Mouse (Mus musculus) kidney, postnatal 0 days (tissue): ENCODE measurements around the gene Hagh. TPM values are rescaled to one million over a fixed set of nuclear protein-coding genes. Genes with fewer than 3 reads are reported as not detected.

Source experiments
- ATAC-seq: fragments of 200-750 bp; cut with Nextera tagmentation; replicated peaks from 2 replicates; pipeline ENCODE4 v1.8.0; 2017; ENCODE audit warnings: low read depth, moderate number of reproducible peaks, moderate TSS enrichment, moderate library complexity; ENCODE audit not compliant: low FRiP score
- DNase-seq: peaks from one replicate; pipeline ENCODE4 v3.0.0-alpha.2; 2016; ENCODE audit warnings: low spot score
- H3K27ac ChIP-seq: fragments of 300-500 bp; sonication (generic); 2 replicates; pipeline ENCODE4 v1.5.1; 2014; ENCODE audit warnings: mild to moderate bottlenecking
- H3K27me3 ChIP-seq: fragments of 300-500 bp; sonication (generic); 2 replicates; pipeline ENCODE4 v1.6.1; 2014; ENCODE audit warnings: low read length, mixed read lengths; ENCODE audit not compliant: insufficient read depth
- H3K36me3 ChIP-seq: fragments of 300-500 bp; sonication (generic); 2 replicates; pipeline ENCODE4 v1.6.1; 2014; ENCODE audit warnings: low read length, mixed read lengths; ENCODE audit not compliant: insufficient read depth
- H3K4me1 ChIP-seq: fragments of 300-500 bp; sonication (generic); replicated peaks from 2 replicates; pipeline ENCODE4 v1.6.1; 2014; ENCODE audit warnings: antibody characterized with exemption, low read length, mixed read lengths; ENCODE audit not compliant: insufficient read depth
- H3K4me2 ChIP-seq: fragments of 300-500 bp; sonication (generic); 2 replicates; pipeline ENCODE4 v1.6.1; 2014; ENCODE audit warnings: mild to moderate bottlenecking, low read length, moderate library complexity, mixed read lengths
- H3K4me3 ChIP-seq: fragments of 300-500 bp; sonication (generic); replicated peaks from 2 replicates; pipeline ENCODE4 v1.5.1; 2014; ENCODE audit warnings: low read depth, low read length
- H3K9ac ChIP-seq: fragments of 300-500 bp; sonication (generic); 2 replicates; pipeline ENCODE4 v1.6.1; 2014; ENCODE audit warnings: low read depth, low read length
- H3K9me3 ChIP-seq: fragments of 300-500 bp; sonication (generic); replicated peaks from 2 replicates; pipeline ENCODE4 v1.6.1; 2016; ENCODE audit warnings: low read length, inconsistent platforms, mixed read lengths
- CTCF ChIP-seq: IDR thresholded peaks from 2 replicates; pipeline ENCODE4 v1.5.1; 2016; ENCODE audit warnings: antibody characterized with exemption, low read depth, mild to moderate bottlenecking, moderate library complexity
- WGBS: fragments of 180-500 bp; shearing (Covaris S2); extraction: QIAGEN DNeasy Blood & Tissue Kit; methylation state at CpG from one replicate; pipeline ENCODE4 v1.1.7; 2014; 5-methylcytosine and 5-hydroxymethylcytosine counted together
- polyA plus RNA-seq: library from polyadenylated mRNA; unstranded; fragments of >200 nt; fragmentation: Nextera tagmentation; extraction: Ambion mirVana; gene quantifications from 2 replicates; pipeline ENCODE4 v1.2.1, GENCODE M21; 2015

Gene Hagh
- polyA plus RNA-seq, 1 experiment from 2014 or later, result 99.7 TPM

DNA sequence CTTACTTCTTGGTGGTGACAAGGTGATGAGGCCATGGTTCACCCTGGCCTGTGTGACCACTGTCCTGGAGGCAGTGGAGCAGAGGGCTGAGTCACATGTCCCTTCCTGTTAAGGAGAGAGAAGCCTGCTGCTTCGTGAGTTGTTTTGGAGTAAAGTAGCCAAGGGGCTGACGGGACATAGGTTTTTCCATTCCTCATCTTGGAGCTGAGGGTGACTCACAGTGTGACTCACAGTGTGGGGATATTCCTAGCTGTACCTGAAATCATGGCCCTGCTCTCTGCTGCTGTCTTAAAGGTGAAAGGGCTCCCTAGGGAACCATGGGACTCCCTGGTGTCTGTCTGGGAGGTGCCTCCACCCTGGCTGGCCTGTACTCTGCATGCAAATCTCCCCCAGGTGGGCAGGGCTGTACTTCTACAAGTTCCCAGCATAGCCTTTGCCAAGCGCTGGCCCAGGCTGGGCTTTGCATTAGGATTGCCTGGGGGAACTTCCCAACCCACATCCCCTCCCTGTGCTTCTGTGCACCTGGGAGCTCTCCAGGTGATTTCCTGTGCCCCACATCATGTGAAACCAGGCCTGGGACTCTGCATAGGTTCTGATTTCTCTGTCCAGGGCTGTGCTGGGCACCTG is 16.0 kb downstream of the Hagh start:
- H3K9ac ChIP-seq, result no peak overlapping the region
- no peaks in the 10 kb centered on the region for H3K9me3 ChIP-seq
- TF ChIP-seq CTCF, result no peak
- 91% methylated on average over 3 of the region's 3 CpGs for WGBS
- DNase-seq, result no peak
- no peak overlapping the region for H3K4me3 ChIP-seq
- H3K36me3 ChIP-seq, result peaks cover 11% of the 10 kb centered on the region; the same call in 1 of the 2 replicates
- no peaks in the 10 kb centered on the region for H3K27me3 ChIP-seq
- peak; percentile 25; the same call in 1 of the 2 replicates for ATAC-seq
- no peak overlapping the region for H3K27ac ChIP-seq
- 0 out of 2 replicates have a peak, but pooled peaks cover 5% of the 10 kb centered on the region for H3K4me1 ChIP-seq
- H3K4me2 ChIP-seq, result no peak overlapping the region

DNA sequence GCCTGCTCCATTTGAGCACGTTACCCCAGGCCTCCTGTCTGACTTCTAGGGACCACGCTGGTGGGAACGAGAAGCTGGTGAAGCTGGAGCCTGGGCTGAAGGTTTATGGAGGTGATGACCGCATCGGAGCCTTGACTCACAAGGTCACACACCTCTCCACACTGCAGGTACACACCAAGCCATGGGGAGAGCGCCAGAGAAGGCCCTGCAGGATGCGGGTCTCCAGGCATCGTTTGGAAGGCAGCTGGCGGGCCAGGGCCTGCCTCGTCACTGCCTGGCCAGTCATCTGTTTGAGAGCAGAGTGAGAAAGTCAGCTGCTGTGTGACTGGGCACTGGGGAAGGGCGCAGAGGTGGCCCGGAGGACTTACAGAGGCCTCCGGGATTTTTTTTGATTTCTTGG is 16.6 kb downstream of the Hagh start:
- Histone ChIP-seq H3K27ac (no peak overlapping the region), H3K9ac (no peak overlapping the region), H3K4me2 (no peak overlapping the region), H3K36me3 (peaks cover 17% of the 10 kb centered on the region), H3K4me3 (no peak overlapping the region), H3K4me1 (0 out of 2 replicates have a peak, but pooled peaks cover 2% of the 10 kb centered on the region), H3K9me3 (no peaks in the 10 kb centered on the region), H3K27me3 (no peaks in the 10 kb centered on the region)
- DNase-seq, result no peak
- no peak for ATAC-seq
- TF ChIP-seq CTCF, result no peak
- WGBS, result 91% methylated on average over 13 of the region's 13 CpGs

- H3K27ac ChIP-seq, result no peak overlapping the region
- WGBS, result 81% methylated on average over 8 of the region's 8 CpGs
- no peak for TF ChIP-seq CTCF
- ATAC-seq, result peak; percentile 63
- H3K9ac ChIP-seq, result no peak overlapping the region
- peaks cover 27% of the 10 kb centered on the region for H3K36me3 ChIP-seq
- H3K4me1 ChIP-seq, result no peaks in the 10 kb centered on the region
- H3K27me3 ChIP-seq, result no peaks in the 10 kb centered on the region
- DNase-seq, result no peak
- no peak overlapping the region for H3K4me2 ChIP-seq
- H3K9me3 ChIP-seq, result no peaks in the 10 kb centered on the region
- H3K4me3 ChIP-seq, result no peak overlapping the region
These were observed 18.0 kb downstream of the Hagh start for GRCm38 (mm10) chr17:24857831-24858470.

DNA sequence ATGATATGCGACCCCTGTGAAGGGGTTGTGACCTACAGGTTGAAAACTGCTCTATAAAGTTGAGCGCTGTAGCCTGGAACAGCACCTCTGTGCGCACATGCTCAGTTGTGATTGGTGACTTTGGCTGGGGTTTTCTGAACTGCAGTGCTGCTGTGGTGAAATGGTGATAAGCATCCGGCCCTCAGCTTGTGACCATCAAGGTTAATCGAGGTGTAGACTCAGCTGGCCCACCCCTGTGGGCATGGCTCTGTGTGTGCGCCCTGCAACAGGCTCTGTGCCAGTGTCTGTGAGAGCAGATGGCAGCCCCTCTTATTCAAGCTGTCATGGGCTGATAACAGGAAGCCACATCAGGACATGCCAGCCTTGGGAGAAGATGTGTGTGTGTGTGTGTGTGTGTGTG is 19.0 kb downstream of the Hagh start:
- H3K27me3 ChIP-seq, result no peaks in the 10 kb centered on the region
- DNase-seq, result no peak
- H3K9ac ChIP-seq, result no peak overlapping the region
- H3K9me3 ChIP-seq, result no peaks in the 10 kb centered on the region
- no peak overlapping the region for H3K4me2 ChIP-seq
- peaks cover 25% of the 10 kb centered on the region for H3K36me3 ChIP-seq
- no peak overlapping the region for H3K4me3 ChIP-seq
- ATAC-seq, result no peak
- no peak overlapping the region for H3K27ac ChIP-seq
- TF ChIP-seq CTCF, result no peak
- H3K4me1 ChIP-seq, result no peaks in the 10 kb centered on the region
- WGBS, result 85% methylated on average over 6 of the region's 6 CpGs

DNA sequence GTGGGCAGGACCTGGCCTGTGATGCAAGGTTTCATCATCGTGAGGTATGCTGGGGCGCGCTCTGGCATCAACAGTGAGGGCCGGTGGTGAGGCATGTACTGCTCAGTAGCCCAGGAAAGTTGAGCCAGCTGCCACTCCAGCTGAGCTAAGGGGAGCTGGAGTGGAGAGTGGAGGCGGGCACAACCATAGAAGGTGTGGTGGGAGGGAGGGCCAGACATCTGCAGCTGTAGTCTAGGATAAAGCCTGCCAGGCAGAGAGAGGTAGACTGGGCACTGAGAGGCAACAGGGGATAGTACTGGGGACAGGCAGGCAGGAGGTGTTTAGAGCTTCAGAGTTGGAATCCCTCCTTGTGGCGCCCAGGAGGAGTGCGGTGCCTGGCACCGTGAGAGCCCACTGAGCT is 20.1 kb downstream of the Hagh start:
- Histone ChIP-seq H3K4me1 (no peaks in the 10 kb centered on the region), H3K4me2 (no peak overlapping the region), H3K36me3 (peaks cover 29% of the 10 kb centered on the region), H3K27me3 (no peaks in the 10 kb centered on the region), H3K4me3 (no peak overlapping the region), H3K9ac (no peak overlapping the region), H3K9me3 (no peaks in the 10 kb centered on the region), H3K27ac (no peak overlapping the region)
- ATAC-seq, result no peak
- no peak for DNase-seq
- 93% methylated on average over 8 of the region's 8 CpGs for WGBS
- no peak for TF ChIP-seq CTCF

DNA sequence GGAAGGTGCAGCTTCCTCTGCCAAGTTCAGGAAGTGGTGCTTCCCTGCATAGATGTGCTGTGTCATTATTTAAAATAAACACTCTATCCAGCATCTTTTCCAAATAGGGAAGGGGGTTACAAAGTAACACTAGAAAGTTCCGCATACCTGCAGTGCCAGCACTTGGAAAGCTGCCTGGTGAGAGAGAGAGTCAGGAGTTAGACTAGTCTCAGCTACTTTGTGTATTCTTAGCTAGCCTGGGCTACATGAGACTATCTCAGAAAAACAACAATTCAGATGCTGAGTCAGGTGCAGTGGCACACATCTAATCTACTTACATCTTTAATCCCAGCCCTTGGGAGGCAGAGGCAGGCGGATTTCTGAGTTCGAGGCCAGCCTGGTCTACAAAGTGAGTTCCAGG is 21.8 kb downstream of the Hagh start:
- H3K27ac ChIP-seq, result no peak overlapping the region
- no peak for TF ChIP-seq CTCF
- H3K4me1 ChIP-seq, result no peaks in the 10 kb centered on the region
- no peaks in the 10 kb centered on the region for H3K9me3 ChIP-seq
- H3K9ac ChIP-seq, result no peak overlapping the region
- no peak for ATAC-seq
- no peak overlapping the region for H3K4me2 ChIP-seq
- peaks cover 35% of the 10 kb centered on the region for H3K36me3 ChIP-seq
- no peaks in the 10 kb centered on the region for H3K27me3 ChIP-seq
- WGBS, result 89% methylated on average over 3 of the region's 3 CpGs
- no peak overlapping the region for H3K4me3 ChIP-seq
- DNase-seq, result no peak
